Mouse (Mus musculus) limb, embryonic 12.5 days (tissue): ENCODE measurements around the gene Elof1. TPM values are rescaled to one million over a fixed set of nuclear protein-coding genes. Genes with fewer than 3 reads are reported as not detected.

Source experiments
- ATAC-seq: fragments of 200-750 bp; cut with Nextera tagmentation; 2 replicates; pipeline ENCODE4 v1.8.0; 2017; ENCODE audit warnings: low read depth, moderate TSS enrichment; ENCODE audit not compliant: insufficient number of reproducible peaks, insufficient read depth, low FRiP score, low TSS enrichment
- H3K27ac ChIP-seq: fragments of 300-500 bp; sonication (generic); 2 replicates; pipeline ENCODE4 v1.5.1; 2016; ENCODE audit warnings: mild to moderate bottlenecking, moderate library complexity
- H3K27me3 ChIP-seq: fragments of 300-500 bp; sonication (generic); 2 replicates; pipeline ENCODE4 v1.6.1; 2016; ENCODE audit warnings: mild to moderate bottlenecking, moderate library complexity
- H3K36me3 ChIP-seq: fragments of 300-500 bp; sonication (generic); 2 replicates; pipeline ENCODE4 v1.6.1; 2016; ENCODE audit warnings: mild to moderate bottlenecking, moderate library complexity
- H3K4me1 ChIP-seq: fragments of 300-500 bp; sonication (generic); replicated peaks from 2 replicates; pipeline ENCODE4 v1.6.1; 2016
- H3K4me2 ChIP-seq: fragments of 300-500 bp; sonication (generic); 2 replicates; pipeline ENCODE4 v1.6.1; 2016; ENCODE audit warnings: mild to moderate bottlenecking, moderate library complexity
- H3K4me3 ChIP-seq: fragments of 300-500 bp; sonication (generic); replicated peaks from 2 replicates; pipeline ENCODE4 v1.5.1; 2016; ENCODE audit warnings: mild to moderate bottlenecking
- H3K9ac ChIP-seq: fragments of 300-500 bp; sonication (generic); replicated peaks from 2 replicates; pipeline ENCODE4 v1.6.1; 2016; ENCODE audit warnings: mild to moderate bottlenecking, moderate library complexity
- H3K9me3 ChIP-seq: fragments of 300-500 bp; sonication (generic); 2 replicates; pipeline ENCODE4 v1.6.1; 2016; ENCODE audit warnings: mild to moderate bottlenecking, moderate library complexity
- WGBS: fragments of 180-500 bp; shearing (Covaris S2); methylation state at CpG from one replicate; pipeline ENCODE4 v1.1.7; 2016; 5-methylcytosine and 5-hydroxymethylcytosine counted together
- microRNA-seq: library from miRNA; unstranded; fragments of <30 nt; microRNA quantifications from one replicate; pipeline ENCODE4, GENCODE M21; 2017
- polyA plus RNA-seq: library from polyadenylated mRNA; unstranded; fragments of >200 nt; fragmentation: Nextera tagmentation; extraction: Ambion mirVana; gene quantifications from 2 replicates; pipeline ENCODE4 v1.2.1, GENCODE M21; 2016

Gene Elof1
- polyA plus RNA-seq, 1 experiment from 2014 or later, result 192 TPM

- H3K9me3 ChIP-seq, result no peaks in the 10 kb centered on the region
- no peak overlapping the region for H3K4me2 ChIP-seq
- 73% methylated on average over 3 of the region's 3 CpGs for WGBS
- peaks cover 9% of the 10 kb centered on the region for H3K4me1 ChIP-seq
- H3K27me3 ChIP-seq, result no peaks in the 10 kb centered on the region
- no peak overlapping the region for H3K9ac ChIP-seq
- no peak overlapping the region for H3K4me3 ChIP-seq
- peaks cover 65% of the 10 kb centered on the region for H3K36me3 ChIP-seq
- ATAC-seq, result no peak
- no peak overlapping the region for H3K27ac ChIP-seq
Observed at GRCm38 (mm10) chr9:22066433-22066832, 50.5 kb downstream of the Elof1 start.

- Histone ChIP-seq H3K4me2 (no peak overlapping the region), H3K36me3 (peaks cover 72% of the 10 kb centered on the region), H3K27me3 (no peaks in the 10 kb centered on the region), H3K4me3 (no peak overlapping the region), H3K9me3 (no peaks in the 10 kb centered on the region), H3K4me1 (peaks cover 9% of the 10 kb centered on the region), H3K9ac (no peak overlapping the region), H3K27ac (no peak overlapping the region)
- ATAC-seq, result no peak
- 96% methylated on average over 11 of the region's 11 CpGs for WGBS
Observed at GRCm38 (mm10) chr9:22065642-22066041, 51.3 kb downstream of the Elof1 start.

GRCm38 (mm10) chr9:22064341-22064740 is 52.6 kb downstream of the Elof1 start:
- no peak overlapping the region for H3K4me2 ChIP-seq
- WGBS, result 94% methylated on average over 3 of the region's 3 CpGs
- no peaks in the 10 kb centered on the region for H3K9me3 ChIP-seq
- H3K4me1 ChIP-seq, result no peaks in the 10 kb centered on the region
- H3K27me3 ChIP-seq, result no peaks in the 10 kb centered on the region
- no peak overlapping the region for H3K27ac ChIP-seq
- peaks cover 78% of the 10 kb centered on the region for H3K36me3 ChIP-seq
- no peak for ATAC-seq
- H3K4me3 ChIP-seq, result no peak overlapping the region
- no peak overlapping the region for H3K9ac ChIP-seq

Small RNA genes lying within 50 kb of the gene (microRNA-seq; reads per million reads assigned to microRNA genes)
- not detected for gene Mir7084

Other genes with a start within 250 kb of the Elof1 start
- 7.3 and 8.8 TPM in 2 replicates for gene Rab3d, start 199.0 kb downstream of the Elof1 start, polyA plus RNA-seq
- gene Ccdc159, start 189.7 kb downstream of the Elof1 start, polyA plus RNA-seq, result 5.2 and 5.7 TPM in 2 replicates
- 33.4 and 39.4 TPM in 2 replicates for gene Tmem205, start 189.6 kb downstream of the Elof1 start, polyA plus RNA-seq
- 9.3 and 11.9 TPM in 2 replicates for gene Plppr2, start 180.1 kb downstream of the Elof1 start, polyA plus RNA-seq
- gene Swsap1, start 161.4 kb downstream of the Elof1 start, polyA plus RNA-seq, result 7.3 and 7.4 TPM in 2 replicates
- 6.9 and 8.1 TPM in 2 replicates for gene Epor, start 153.7 kb downstream of the Elof1 start, polyA plus RNA-seq
- gene Rgl3, start 127.7 kb downstream of the Elof1 start, polyA plus RNA-seq, result 1.8 and 2.6 TPM in 2 replicates
- gene Ccdc151, start 114.5 kb downstream of the Elof1 start, polyA plus RNA-seq, result 1.9 TPM in 2 replicates
- 108 TPM in 2 replicates for gene Prkcsh, start 114.4 kb downstream of the Elof1 start, polyA plus RNA-seq
- 0.23 TPM in 1 of 2 replicates, not detected in the other for gene Elavl3, start 65.1 kb downstream of the Elof1 start, polyA plus RNA-seq
- not detected in 2 replicates for gene Gm49318, start 45.9 kb downstream of the Elof1 start, polyA plus RNA-seq
- 13.2 and 14.0 TPM in 2 replicates for gene Zfp653, start 45.8 kb downstream of the Elof1 start, polyA plus RNA-seq
- 31.5 and 32.2 TPM in 2 replicates for gene Ecsit, start 31.7 kb downstream of the Elof1 start, polyA plus RNA-seq
- 1.4 and 1.5 TPM in 2 replicates for gene Cnn1, start 18.0 kb downstream of the Elof1 start, polyA plus RNA-seq
- gene Acp5, start 18.5 kb upstream of the Elof1 start, polyA plus RNA-seq, result 7.7 and 9.9 TPM in 2 replicates
- 64.7 and 66.7 TPM in 2 replicates for gene Pigyl, start 39.7 kb upstream of the Elof1 start, polyA plus RNA-seq
- 0.09 and 0.16 TPM in 2 replicates for gene Zfp872, start 70.9 kb upstream of the Elof1 start, polyA plus RNA-seq
- gene Zfp809, start 108.5 kb upstream of the Elof1 start, polyA plus RNA-seq, result 12.0 and 13.6 TPM in 2 replicates
- gene Zfp599, start 142.7 kb upstream of the Elof1 start, polyA plus RNA-seq, result 10.2 and 11.5 TPM in 2 replicates
- gene Zfp810, start 190.5 kb upstream of the Elof1 start, polyA plus RNA-seq, result 36.6 and 36.9 TPM in 2 replicates